ENCODE assay signal across 12 mouse cellular contexts in genomic region chr16:56074122-56074521, GRCm38 (mm10). TPM values are rescaled to one million over a fixed set of nuclear protein-coding genes. Genes with fewer than 3 reads are reported as not detected.
DNase-seq lines count a peak whose midpoint lies in the region; ATAC-seq and TF ChIP-seq lines count a peak whose summit lies in the region.
"Had no signal": no experiment of that assay in that cellular context is flagged by ENCODE, and none has a peak within 500 bp of the region (broad histone marks: within the 10 kb centered on the region; RNA-seq: fewer than 3 reads in every experiment).

No protein-coding gene starts in this region.

- H3K4me3 ChIP-seq in hindbrain, embryonic 14.5 days (replicated peaks; ENCODE audit: low read length) = no peak overlapping the region
- no peak overlapping the region for H3K4me3 ChIP-seq in hindbrain, postnatal 0 days (ENCODE audit: low read length)
- H3K4me3 ChIP-seq in G1E (ENCODE audit: low read depth, low read length) = peak overlapping the region; percentile 60; the same call in 1 of the 2 replicates
- no peak overlapping the region for H3K4me3 ChIP-seq in liver, embryonic 12.5 days
- H3K4me3 ChIP-seq: neural tube, embryonic 13.5 days had no signal

- WGBS in hindbrain, embryonic 14.5 days = 95% methylated on average over 1 of the region's 1 CpGs
- 90% methylated on average over 1 of the region's 1 CpGs for WGBS in hindbrain, postnatal 0 days
- WGBS in liver, embryonic 12.5 days (ENCODE audit: insufficient replicate concordance) = 33% methylated on average over 1 of the region's 1 CpGs

- no peak for TF ChIP-seq CTCF in hindbrain, postnatal 0 days (IDR thresholded peaks at IDR 0.05; ENCODE audit: low read depth)
- no peak for TF ChIP-seq CTCF in G1E (IDR thresholded peaks at IDR 0.05; ENCODE audit: low read depth, low read length)

- no peaks in the 10 kb centered on the region for H3K27me3 ChIP-seq in hindbrain, embryonic 14.5 days (ENCODE audit: control insufficient read depth, insufficient read depth, low read length)
- no peaks in the 10 kb centered on the region for H3K27me3 ChIP-seq in hindbrain, postnatal 0 days (ENCODE audit: insufficient read depth, low read length)
- no peaks in the 10 kb centered on the region for H3K27me3 ChIP-seq in G1E (ENCODE audit: insufficient read depth, low read length)
- no peaks in the 10 kb centered on the region for H3K27me3 ChIP-seq in liver, embryonic 12.5 days (replicated peaks)
- H3K27me3 ChIP-seq: neural tube, embryonic 13.5 days had no signal

- peak; percentile 42 for DNase-seq in cerebellum, adult 9-11 months
- DNase-seq in cerebellum, adult 18-20 months = no peak
- peak; percentile 10 for DNase-seq in hindbrain, embryonic 14.5 days (ENCODE audit: low spot score)
- no peak for DNase-seq in hindbrain, postnatal 0 days (ENCODE audit: low spot score)
- peak; percentile 25 for DNase-seq in G1E (ENCODE audit: low spot score)
- DNase-seq in layer of hippocampus, postnatal 25 days (ENCODE audit: extremely low spot score in 1 of 2, low spot score in 1 of 2) = no peak
- DNase-seq: heart, postnatal 36 days; kidney, adult 8-10 months; right cerebral cortex, adult 18-20 months had no signal

- peaks cover 12% of the 10 kb centered on the region for H3K4me1 ChIP-seq in hindbrain, embryonic 14.5 days (replicated peaks; ENCODE audit: control insufficient read depth, insufficient read depth, low read length)
- H3K4me1 ChIP-seq in hindbrain, postnatal 0 days (ENCODE audit: insufficient read depth, low read length) = no peaks in the 10 kb centered on the region
- H3K4me1 ChIP-seq in G1E (ENCODE audit: insufficient read depth, low read depth, low read length) = peaks cover 63% of the 10 kb centered on the region
- peaks cover 70% of the 10 kb centered on the region for H3K4me1 ChIP-seq in liver, embryonic 12.5 days

- H3K9ac ChIP-seq in hindbrain, embryonic 14.5 days = no peak overlapping the region
- H3K9ac ChIP-seq in hindbrain, postnatal 0 days (replicated peaks; ENCODE audit: low read length) = no peak overlapping the region
- H3K9ac ChIP-seq in liver, embryonic 12.5 days = peak overlapping the region; percentile 91
- H3K9ac ChIP-seq: neural tube, embryonic 13.5 days had no signal

- H3K27ac ChIP-seq in hindbrain, embryonic 14.5 days = no peak overlapping the region
- H3K27ac ChIP-seq in hindbrain, postnatal 0 days = no peak overlapping the region
- peak overlapping the region; percentile 97 for H3K27ac ChIP-seq in liver, embryonic 12.5 days

- no peaks in the 10 kb centered on the region for H3K36me3 ChIP-seq in hindbrain, embryonic 14.5 days (replicated peaks; ENCODE audit: control insufficient read depth, insufficient read depth)
- no peaks in the 10 kb centered on the region for H3K36me3 ChIP-seq in hindbrain, postnatal 0 days (ENCODE audit: insufficient read depth, low read length)
- H3K36me3 ChIP-seq in G1E (replicated peaks) = peaks cover 14% of the 10 kb centered on the region
- peaks cover 8% of the 10 kb centered on the region for H3K36me3 ChIP-seq in liver, embryonic 12.5 days
- H3K36me3 ChIP-seq: neural tube, embryonic 13.5 days had no signal

- H3K9me3 ChIP-seq in hindbrain, embryonic 14.5 days (ENCODE audit: control insufficient read depth, low read length) = no peaks in the 10 kb centered on the region
- H3K9me3 ChIP-seq in hindbrain, postnatal 0 days (ENCODE audit: low read length) = no peaks in the 10 kb centered on the region
- no peaks in the 10 kb centered on the region for H3K9me3 ChIP-seq in G1E (replicated peaks)
- H3K9me3 ChIP-seq in liver, embryonic 12.5 days (replicated peaks) = no peaks in the 10 kb centered on the region
- H3K9me3 ChIP-seq: neural tube, embryonic 13.5 days had no signal

- no peak overlapping the region for H3K4me2 ChIP-seq in hindbrain, embryonic 14.5 days (replicated peaks)
- H3K4me2 ChIP-seq in hindbrain, postnatal 0 days (ENCODE audit: low read depth, low read length) = no peak overlapping the region
- peak overlapping the region; percentile 72 for H3K4me2 ChIP-seq in liver, embryonic 12.5 days

- no peak for ATAC-seq in hindbrain, embryonic 14.5 days (ENCODE audit: low FRiP score)
- no peak for ATAC-seq in hindbrain, postnatal 0 days
- peak; percentile 41 for ATAC-seq in G1E (ENCODE audit: extremely low read depth, insufficient number of reproducible peaks, low FRiP score, poor library complexity, severe bottlenecking)
- peak; percentile 51 for ATAC-seq in liver, embryonic 12.5 days
- no peak for ATAC-seq in megakaryocyte-erythroid progenitor cell, adult 5-6 weeks (replicated peaks; ENCODE audit: low FRiP score, low TSS enrichment, poor library complexity, severe bottlenecking)

RNA-seq across cellular contexts. Expression of gene Senp7, which starts 26.0 kb away (rescaled TPM):
- 49.1 and 54.7 TPM in 2 replicates for polyA plus RNA-seq in hindbrain, embryonic 14.5 days (2014; fragmentation: Nextera tagmentation; extraction: Ambion mirVana)
- 11.4 and 23.8 TPM in 2 replicates for total RNA-seq in hindbrain, postnatal 0 days (2014; rRNA removed)
- polyA plus RNA-seq in hindbrain, postnatal 0 days (2015; fragmentation: Nextera tagmentation; extraction: Ambion mirVana) = 30.3 and 31.3 TPM in 2 replicates
- total RNA-seq in G1E (2014; fragmentation: Nextera tagmentation) (115 and 130 TPM in 2 replicates), G1E (2017) (29.4 and 37.4 TPM in 2 replicates)
- polyA plus RNA-seq in G1E (2012) = 18.6 and 20.5 TPM in 2 replicates
- 21.0 and 22.9 TPM in 2 replicates for polyA plus RNA-seq in liver, embryonic 12.5 days (2016; fragmentation: Nextera tagmentation; extraction: Ambion mirVana)
- 10 to 100 TPM; 45.3 to 52.4 TPM for total RNA-seq in layer of hippocampus, postnatal 25 days (2021)
- 51.8 and 77.3 TPM in 2 replicates for total RNA-seq in megakaryocyte-erythroid progenitor cell, adult 5-6 weeks (2014; fragmentation: Nextera tagmentation)
- 27.9 and 55.7 TPM in 2 replicates for total RNA-seq in megakaryocyte-erythroid progenitor cell, adult 5-6 weeks (2017)

RNA-seq across cellular contexts. Expression of gene Trmt10c, which starts 36.5 kb away (rescaled TPM):
- 20.9 and 21.8 TPM in 2 replicates for polyA plus RNA-seq in hindbrain, embryonic 14.5 days (2014; fragmentation: Nextera tagmentation; extraction: Ambion mirVana)
- total RNA-seq in hindbrain, postnatal 0 days (2014; rRNA removed) = 7.8 and 10.3 TPM in 2 replicates
- polyA plus RNA-seq in hindbrain, postnatal 0 days (2015; fragmentation: Nextera tagmentation; extraction: Ambion mirVana) = 15.0 and 15.9 TPM in 2 replicates
- total RNA-seq in G1E (2014; fragmentation: Nextera tagmentation) = 28.4 and 35.4 TPM in 2 replicates
- 38.6 and 43.8 TPM in 2 replicates for total RNA-seq in G1E (2017)
- polyA plus RNA-seq in G1E (2012) = 13.6 and 15.4 TPM in 2 replicates
- 23.1 and 24.1 TPM in 2 replicates for polyA plus RNA-seq in liver, embryonic 12.5 days (2016; fragmentation: Nextera tagmentation; extraction: Ambion mirVana)
- 10 to 100 TPM in 1 of 2 experiments, 1 to 10 TPM in 1; 10.0 to 10.3 TPM for total RNA-seq in layer of hippocampus, postnatal 25 days (2021)
- total RNA-seq in megakaryocyte-erythroid progenitor cell, adult 5-6 weeks (2014; fragmentation: Nextera tagmentation) = 33.1 and 34.0 TPM in 2 replicates
- 58.8 and 78.1 TPM in 2 replicates for total RNA-seq in megakaryocyte-erythroid progenitor cell, adult 5-6 weeks (2017)

RNA-seq across cellular contexts. Expression of gene Pcnp, which starts 44.6 kb away (rescaled TPM):
- polyA plus RNA-seq in hindbrain, embryonic 14.5 days (2014; fragmentation: Nextera tagmentation; extraction: Ambion mirVana) = 214 and 224 TPM in 2 replicates
- total RNA-seq in hindbrain, postnatal 0 days (2014; rRNA removed) = 50.1 and 53.4 TPM in 2 replicates
- 221 and 233 TPM in 2 replicates for polyA plus RNA-seq in hindbrain, postnatal 0 days (2015; fragmentation: Nextera tagmentation; extraction: Ambion mirVana)
- 176 and 198 TPM in 2 replicates for total RNA-seq in G1E (2014; fragmentation: Nextera tagmentation)
- 106 and 113 TPM in 2 replicates for total RNA-seq in G1E (2017)
- 30.9 and 31.6 TPM in 2 replicates for polyA plus RNA-seq in G1E (2012)
- 140 and 142 TPM in 2 replicates for polyA plus RNA-seq in liver, embryonic 12.5 days (2016; fragmentation: Nextera tagmentation; extraction: Ambion mirVana)
- 100 to 1,000 TPM; 147 to 159 TPM for total RNA-seq in layer of hippocampus, postnatal 25 days (2021)
- total RNA-seq in megakaryocyte-erythroid progenitor cell, adult 5-6 weeks (2014; fragmentation: Nextera tagmentation) = 124 TPM in 2 replicates
- 128 and 165 TPM in 2 replicates for total RNA-seq in megakaryocyte-erythroid progenitor cell, adult 5-6 weeks (2017)

Comparison
In these comparisons a context has a peak if more than half of its experiments do, and no peak if none do; other contexts are left out.
1. DNase-seq: peak in cerebellum, adult 9-11 months (single experiment), hindbrain, embryonic 14.5 days (single experiment) and G1E (single experiment); none in cerebellum, adult 18-20 months (0 of 2), hindbrain, postnatal 0 days (single experiment) and layer of hippocampus, postnatal 25 days (0 of 2).
2. ATAC-seq: peak in G1E (single experiment) and liver, embryonic 12.5 days (single experiment); none in hindbrain, embryonic 14.5 days (single experiment), hindbrain, postnatal 0 days (single experiment) and megakaryocyte-erythroid progenitor cell, adult 5-6 weeks (single experiment).